Mouse (Mus musculus) neural tube, embryonic 11.5 days (tissue): Measurements from ENCODE around the gene Card14. TPM values are rescaled to one million over a fixed set of nuclear protein-coding genes. Genes with fewer than 3 reads are reported as not detected.
A peak's percentile ranks its signal among the peaks of the same experiment; 100 is the strongest.
"Not testable (repeated sequence)": the region's sequence is repeated elsewhere in the genome, so short reads cannot be mapped to it uniquely, and the experiment has no call there.

Source experiments
- ATAC-seq: fragments of 200-750 bp; cut with Nextera tagmentation; 2 replicates; pipeline ENCODE4 v1.8.0; 2017; ENCODE audit warnings: moderate number of reproducible peaks, mild to moderate bottlenecking, moderate TSS enrichment, moderate library complexity; ENCODE audit not compliant: insufficient read depth, low FRiP score, low TSS enrichment
- DNase-seq: peaks from one replicate; pipeline ENCODE4 v3.0.0-alpha.2; 2015; ENCODE audit warnings: low spot score
- H3K27ac ChIP-seq: fragments of 300-500 bp; sonication (generic); 2 replicates; pipeline ENCODE4 v1.5.1; 2014; ENCODE audit warnings: low read depth, mild to moderate bottlenecking, low read length
- H3K27me3 ChIP-seq: fragments of 300-500 bp; sonication (generic); 2 replicates; pipeline ENCODE4 v1.6.1; 2014; ENCODE audit warnings: mild to moderate bottlenecking, low read length, mixed read lengths; ENCODE audit not compliant: control insufficient read depth, insufficient read depth
- H3K36me3 ChIP-seq: fragments of 300-500 bp; sonication (generic); 2 replicates; pipeline ENCODE4 v1.6.1; 2014; ENCODE audit warnings: mild to moderate bottlenecking, low read length, moderate library complexity, mixed read lengths; ENCODE audit not compliant: control insufficient read depth, insufficient read depth
- H3K4me1 ChIP-seq: fragments of 300-500 bp; sonication (generic); 2 replicates; pipeline ENCODE4 v1.6.1; 2014; ENCODE audit warnings: low read length, mixed read lengths; ENCODE audit not compliant: control insufficient read depth, insufficient read depth
- H3K4me2 ChIP-seq: fragments of 300-500 bp; sonication (generic); 2 replicates; pipeline ENCODE4 v1.6.1; 2014; ENCODE audit warnings: low read depth, mild to moderate bottlenecking, moderate library complexity
- H3K4me3 ChIP-seq: fragments of 300-500 bp; sonication (generic); 2 replicates; pipeline ENCODE4 v1.5.1; 2014; ENCODE audit warnings: low read depth, low read length
- H3K9ac ChIP-seq: fragments of 300-500 bp; sonication (generic); 2 replicates; pipeline ENCODE4 v1.6.1; 2014; ENCODE audit warnings: mild to moderate bottlenecking, low read length
- H3K9me3 ChIP-seq: fragments of 300-500 bp; sonication (generic); 2 replicates; pipeline ENCODE4 v1.6.1; 2016; ENCODE audit warnings: low read length; ENCODE audit not compliant: control insufficient read depth
- WGBS: fragments of 180-500 bp; shearing (Covaris S2); extraction: QIAGEN DNeasy Blood & Tissue Kit; methylation state at CpG from one replicate; pipeline ENCODE4 v1.1.7; 2014; 5-methylcytosine and 5-hydroxymethylcytosine counted together
- polyA plus RNA-seq: library from polyadenylated mRNA; unstranded; fragments of >200 nt; fragmentation: Nextera tagmentation; extraction: Ambion mirVana; gene quantifications from 2 replicates; pipeline ENCODE4 v1.2.1, GENCODE M21; 2014

Gene Card14
- polyA plus RNA-seq, 1 experiment from 2014 or later, result not detected

DNA sequence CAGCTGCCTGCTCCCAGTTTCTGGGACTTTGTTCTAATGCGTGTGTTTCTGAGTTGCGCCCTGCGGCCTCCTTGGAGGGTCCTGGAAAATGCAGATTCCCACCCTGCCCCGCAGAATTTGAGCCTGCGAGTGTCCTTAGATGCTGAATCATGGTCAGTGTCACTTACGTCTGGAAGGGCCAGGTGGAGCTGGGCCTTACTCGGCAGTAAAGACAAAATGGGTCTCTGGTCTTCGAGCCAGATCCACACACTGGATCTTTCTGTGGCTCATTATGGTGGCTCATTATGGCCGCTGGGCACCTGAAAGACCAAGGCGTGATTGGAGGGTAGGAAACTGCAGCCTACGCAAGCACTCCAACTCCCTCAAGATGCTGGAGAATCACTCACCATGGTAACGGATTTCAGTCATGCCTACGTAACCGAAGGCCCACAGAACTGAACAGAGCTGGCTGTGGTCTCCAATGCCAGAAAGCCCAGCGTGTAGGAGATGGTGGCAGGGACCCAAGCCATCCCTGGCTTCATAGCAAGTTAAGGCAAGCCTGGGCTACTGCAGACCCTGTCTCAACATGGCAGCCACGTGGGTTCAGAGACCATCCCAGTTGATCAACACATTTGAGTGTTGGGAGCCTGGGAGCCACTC lies 38.9 kb upstream of the Card14 start:
- Histone ChIP-seq H3K4me2 (peak overlapping the region; percentile 87), H3K36me3 (no peaks in the 10 kb centered on the region), H3K27me3 (no peaks in the 10 kb centered on the region), H3K9me3 (no peaks in the 10 kb centered on the region), H3K4me1 (0 out of 2 replicates have a peak, but pooled peaks cover 3% of the 10 kb centered on the region), H3K9ac (peak overlapping the region; percentile 53), H3K4me3 (peak overlapping the region; percentile 51), H3K27ac (no peak overlapping the region)
- WGBS, result 86% methylated on average over 16 of the region's 16 CpGs
- DNase-seq (no peak), ATAC-seq (no peak)

GRCm38 (mm10) chr11:119272492-119272891 lies 35.1 kb upstream of the Card14 start:
- H3K9me3 ChIP-seq, H3K4me3 ChIP-seq, ATAC-seq, H3K4me2 ChIP-seq, DNase-seq, H3K27me3 ChIP-seq, H3K9ac ChIP-seq, H3K27ac ChIP-seq, H3K4me1 ChIP-seq, H3K36me3 ChIP-seq: not testable (repeated sequence)
- 67% methylated on average over 3 of the region's 3 CpGs for WGBS

DNA sequence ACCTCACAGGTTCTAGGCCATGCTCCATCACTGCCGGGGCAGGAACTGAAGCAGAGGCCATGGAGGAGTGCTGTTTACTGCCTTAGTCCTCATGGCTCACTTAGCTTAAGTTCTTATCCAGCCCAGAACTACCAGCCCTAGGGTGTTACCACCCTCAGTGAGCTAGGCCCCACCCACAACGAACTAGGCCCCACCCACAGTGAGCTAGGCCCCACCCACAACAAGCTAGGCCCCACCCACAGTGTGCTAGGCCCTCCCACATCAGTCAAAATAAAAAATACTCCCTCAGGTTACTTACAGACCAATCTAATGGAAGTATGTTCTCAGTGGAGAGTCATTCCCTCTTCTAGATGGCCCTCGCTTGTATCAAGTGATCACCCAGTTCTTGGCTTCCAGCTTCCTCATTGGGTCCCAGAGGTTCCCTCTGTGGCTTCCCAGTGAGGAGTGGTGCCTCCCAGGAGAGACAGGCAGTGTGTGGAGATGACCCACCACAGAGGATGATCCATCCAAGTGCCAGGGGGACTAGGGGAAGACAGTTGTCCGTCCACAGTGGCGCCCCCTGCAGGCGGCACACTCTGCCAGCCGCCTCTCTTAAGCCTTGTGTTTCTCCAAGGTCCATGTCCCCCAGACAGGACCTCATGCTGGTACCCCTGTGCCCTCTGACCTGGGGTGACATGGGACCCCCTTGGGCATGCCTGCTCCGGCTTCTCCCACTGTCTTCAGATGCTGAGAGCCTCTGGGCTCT lies 34.2 kb upstream of the Card14 start:
- H3K4me1 ChIP-seq, result 0 out of 2 replicates have a peak, but pooled peaks cover under 1% of the 10 kb centered on the region
- no peak overlapping the region for H3K9ac ChIP-seq
- no peak overlapping the region for H3K4me2 ChIP-seq
- no peak overlapping the region for H3K4me3 ChIP-seq
- H3K9me3 ChIP-seq, result no peaks in the 10 kb centered on the region
- no peaks in the 10 kb centered on the region for H3K27me3 ChIP-seq
- no peak overlapping the region for H3K27ac ChIP-seq
- 86% methylated on average over 8 of the region's 8 CpGs for WGBS
- ATAC-seq (no peak), DNase-seq (no peak)
- no peaks in the 10 kb centered on the region; the same call in none of the 2 replicates for H3K36me3 ChIP-seq

DNA sequence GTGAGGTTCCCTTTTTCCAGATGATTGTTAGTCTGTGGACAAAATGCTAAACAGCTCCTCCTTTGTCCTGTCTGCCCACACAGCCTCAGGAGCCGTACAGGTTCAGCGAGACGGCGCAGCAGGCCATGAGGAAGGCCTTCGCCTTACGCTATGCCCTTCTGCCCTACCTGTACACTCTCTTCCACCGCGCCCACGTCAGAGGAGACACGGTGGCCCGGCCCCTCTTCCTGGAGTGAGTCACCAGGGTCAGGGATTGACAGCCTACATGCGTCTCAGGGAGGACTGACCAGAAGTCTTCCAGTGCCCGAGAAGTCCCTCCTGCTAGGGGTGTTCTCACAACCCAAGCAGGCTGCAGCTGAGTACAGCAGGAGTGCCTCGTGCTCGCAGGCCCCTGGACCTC lies 26.5 kb upstream of the Card14 start:
- Histone ChIP-seq H3K4me2 (no peak overlapping the region), H3K27me3 (no peaks in the 10 kb centered on the region), H3K9ac (no peak overlapping the region), H3K36me3 (no peaks in the 10 kb centered on the region; the same call in 1 of the 2 replicates), H3K27ac (no peak overlapping the region), H3K4me3 (no peak overlapping the region), H3K4me1 (no peaks in the 10 kb centered on the region), H3K9me3 (no peaks in the 10 kb centered on the region)
- no peak for DNase-seq
- WGBS, result 90% methylated on average over 15 of the region's 15 CpGs
- ATAC-seq, result no peak

DNA sequence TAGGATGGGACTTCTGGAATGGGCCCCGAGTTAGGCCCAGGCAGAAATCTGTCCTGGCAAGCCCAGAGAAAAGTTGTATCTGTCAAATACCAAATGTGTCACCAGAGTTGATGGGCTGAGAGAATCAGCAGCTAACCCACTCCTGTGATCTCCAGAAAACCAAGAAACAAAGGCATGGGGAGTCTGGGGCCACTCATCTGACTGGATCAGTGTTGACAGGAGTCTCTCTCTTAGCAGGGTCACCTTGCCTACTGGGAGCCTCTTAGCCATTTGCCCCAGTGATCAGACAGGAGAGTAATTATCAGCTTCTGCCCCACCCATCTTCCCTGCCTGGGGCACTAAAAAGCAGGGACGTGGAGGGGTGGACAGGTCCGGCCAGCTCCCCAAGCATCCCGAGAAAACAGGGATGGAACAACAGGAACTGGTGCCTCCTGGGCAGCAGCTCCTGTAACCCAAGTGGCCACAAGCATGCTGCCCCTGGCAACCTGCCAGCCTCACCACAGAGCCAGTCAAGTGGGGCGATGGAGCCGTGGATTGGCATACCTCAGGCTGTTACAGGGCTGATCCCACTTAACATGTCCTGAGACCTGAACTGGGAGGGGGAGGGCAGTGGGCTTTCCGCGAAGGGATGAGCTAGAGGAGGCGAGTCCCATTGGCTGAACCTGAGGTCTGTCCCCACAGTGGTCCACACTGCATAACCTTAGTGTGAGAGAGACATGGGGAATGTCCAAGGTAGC lies 21.6 kb upstream of the Card14 start:
- Histone ChIP-seq H3K9ac (no peak overlapping the region), H3K36me3 (peaks cover 18% of the 10 kb centered on the region), H3K4me2 (no peak overlapping the region), H3K27me3 (no peaks in the 10 kb centered on the region), H3K27ac (no peak overlapping the region), H3K9me3 (no peaks in the 10 kb centered on the region), H3K4me1 (no peaks in the 10 kb centered on the region), H3K4me3 (no peak overlapping the region)
- 72% methylated on average over 9 of the region's 9 CpGs for WGBS
- DNase-seq (no peak), ATAC-seq (no peak)

DNA sequence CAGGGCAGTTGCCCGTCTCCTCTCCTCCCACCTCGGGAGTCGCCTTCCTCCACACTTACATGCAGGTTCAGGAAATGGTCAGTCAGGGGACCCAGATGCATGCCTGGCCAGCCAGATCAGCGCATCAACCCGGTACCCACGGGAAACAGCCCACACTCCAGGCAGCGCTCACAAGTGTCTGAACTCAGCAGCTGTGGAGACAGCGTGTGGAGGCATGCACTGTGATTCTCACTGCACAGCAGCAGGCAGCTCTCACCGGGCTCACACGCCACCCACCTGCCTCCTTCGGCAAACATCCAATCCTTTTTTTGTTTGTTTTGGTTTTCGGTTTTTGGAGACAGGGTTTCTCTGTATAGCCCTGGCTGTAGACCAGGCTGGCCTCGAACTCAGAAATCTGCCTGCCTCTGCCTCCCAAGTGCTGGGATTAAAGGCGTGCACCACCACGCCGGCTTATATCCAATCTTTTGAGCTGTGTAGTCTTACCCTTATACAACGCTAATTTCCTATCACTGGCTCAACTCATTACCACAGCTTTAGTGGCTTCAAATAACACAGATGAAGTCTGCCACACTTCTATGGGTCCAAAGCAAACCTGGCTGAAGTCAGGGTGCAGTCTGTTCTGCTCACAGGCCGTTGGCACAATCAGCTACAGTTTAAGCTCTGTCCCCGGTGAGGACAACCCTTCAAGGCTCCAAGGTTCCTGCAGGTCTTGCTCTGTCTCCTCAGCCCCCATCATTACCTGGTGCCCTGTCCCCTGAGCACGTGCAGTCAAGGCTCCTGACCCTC lies 20.2 kb upstream of the Card14 start:
- no peaks in the 10 kb centered on the region for H3K4me1 ChIP-seq
- H3K9me3 ChIP-seq, result no peaks in the 10 kb centered on the region
- no peak overlapping the region for H3K4me3 ChIP-seq
- no peak overlapping the region for H3K27ac ChIP-seq
- H3K27me3 ChIP-seq, result no peaks in the 10 kb centered on the region
- no peak for DNase-seq
- H3K4me2 ChIP-seq, result no peak overlapping the region
- 93% methylated on average over 20 of the region's 20 CpGs for WGBS
- H3K9ac ChIP-seq, result no peak overlapping the region
- no peak for ATAC-seq
- peaks cover 28% of the 10 kb centered on the region for H3K36me3 ChIP-seq

DNA sequence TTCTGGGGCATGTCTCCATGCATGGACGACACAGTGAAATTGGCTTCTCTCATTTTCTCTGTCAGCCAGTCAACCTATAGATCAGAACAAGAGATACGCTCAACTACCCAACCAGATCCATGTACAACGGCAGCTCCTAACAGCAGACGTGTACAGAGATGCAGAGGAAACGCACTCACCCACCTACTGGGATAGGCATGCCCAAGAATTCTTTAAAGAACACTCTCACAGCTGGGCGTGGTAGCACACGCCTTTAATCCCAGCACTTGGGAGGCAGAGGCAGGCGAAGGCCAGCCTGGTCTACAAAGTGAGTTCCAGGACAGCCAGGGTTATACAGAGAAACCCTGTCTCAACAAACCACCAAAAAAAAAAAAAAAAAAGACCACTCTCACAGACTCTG lies 14.7 kb upstream of the Card14 start:
- not testable (repeated sequence) for DNase-seq, H3K9ac ChIP-seq, H3K9me3 ChIP-seq, ATAC-seq, H3K4me3 ChIP-seq, H3K27ac ChIP-seq, H3K4me1 ChIP-seq, H3K4me2 ChIP-seq, H3K27me3 ChIP-seq
- WGBS, result 94% methylated on average over 8 of the region's 8 CpGs
- H3K36me3 ChIP-seq, result peaks cover 47% of the 10 kb centered on the region

DNA sequence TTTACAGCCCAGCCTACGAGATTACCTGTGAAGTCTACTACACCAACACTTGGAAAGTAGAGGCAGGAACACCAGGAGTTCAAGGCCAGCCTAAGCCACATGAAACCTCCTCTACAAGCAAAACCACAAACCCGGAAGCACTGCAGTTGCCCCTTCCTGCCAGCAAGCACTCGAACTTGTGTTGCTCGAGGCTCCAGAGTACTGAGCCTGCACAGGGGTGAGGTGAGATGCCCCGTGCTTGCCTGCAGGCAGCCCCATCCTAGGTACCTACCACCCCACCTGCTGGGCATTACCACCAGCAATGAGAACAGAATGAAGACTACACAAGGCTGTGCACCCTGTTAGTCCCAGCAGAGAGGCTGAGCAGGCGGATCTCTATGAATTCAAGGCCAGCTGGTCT lies 9.6 kb upstream of the Card14 start:
- 92% methylated on average over 6 of the region's 6 CpGs for WGBS
- no peak for ATAC-seq
- Histone ChIP-seq H3K4me1 (peaks cover 2% of the 10 kb centered on the region; the same call in 1 of the 2 replicates), H3K4me2 (no peak overlapping the region), H3K27me3 (no peaks in the 10 kb centered on the region), H3K4me3 (no peak overlapping the region), H3K9ac (no peak overlapping the region), H3K9me3 (no peaks in the 10 kb centered on the region), H3K27ac (no peak overlapping the region), H3K36me3 (peaks cover 25% of the 10 kb centered on the region)
- DNase-seq, result no peak
